Mouse (Mus musculus): ENCODE data around the gene Tapt1.

DNA sequence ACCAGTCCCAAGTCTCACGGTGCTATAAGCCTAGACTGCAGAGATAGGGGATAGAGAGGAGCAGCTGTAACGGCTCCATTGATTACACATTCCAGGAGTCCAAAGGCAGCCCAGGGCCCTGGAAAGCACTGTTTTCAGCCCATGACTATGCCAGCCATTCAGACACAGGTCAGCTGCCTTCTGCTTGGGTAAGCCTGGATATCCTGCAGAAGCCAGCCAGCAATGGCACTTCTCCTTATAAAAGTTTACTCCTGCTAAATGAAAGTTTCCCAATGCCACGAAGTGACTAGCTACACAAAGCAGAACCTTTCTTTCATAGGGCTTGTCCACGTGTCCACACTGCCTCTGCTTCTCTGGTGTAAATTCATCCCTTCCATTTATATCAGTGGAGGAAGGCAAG, 7.9 kb downstream of the Tapt1 start:
- TF ChIP-seq POLR2A (IDR thresholded peaks at IDR 0.05; ENCODE audit: insufficient read length, low read depth) (no peak), USF1 (IDR thresholded peaks at IDR 0.05; ENCODE audit: low read depth) (no peak), CEBPB (IDR thresholded peaks at IDR 0.05; ENCODE audit: insufficient read depth, poor library complexity, severe bottlenecking) (no peak), POLR2AphosphoS2 (IDR thresholded peaks at IDR 0.05; ENCODE audit: insufficient read length, low read depth) (no peak), TCF12 (IDR thresholded peaks at IDR 0.05; ENCODE audit: insufficient read depth, poor library complexity, severe bottlenecking) (no peak), MAX (IDR thresholded peaks at IDR 0.05; ENCODE audit: low read depth) (no peak)

All from myocyte (in vitro differentiated cells).